Mouse (Mus musculus) cerebellum, adult 11 months (tissue): ENCODE measurements at regions not wholly inside any gene's neighbourhood (a gene's known extent, or its start where the extent isn't known, plus 50 kb on each side); places are given as distances from the start of the nearest gene placed in this dataset.

Source experiments
- DNase-seq: peaks from one replicate; pipeline ENCODE4 v3.0.0; 2022

DNA sequence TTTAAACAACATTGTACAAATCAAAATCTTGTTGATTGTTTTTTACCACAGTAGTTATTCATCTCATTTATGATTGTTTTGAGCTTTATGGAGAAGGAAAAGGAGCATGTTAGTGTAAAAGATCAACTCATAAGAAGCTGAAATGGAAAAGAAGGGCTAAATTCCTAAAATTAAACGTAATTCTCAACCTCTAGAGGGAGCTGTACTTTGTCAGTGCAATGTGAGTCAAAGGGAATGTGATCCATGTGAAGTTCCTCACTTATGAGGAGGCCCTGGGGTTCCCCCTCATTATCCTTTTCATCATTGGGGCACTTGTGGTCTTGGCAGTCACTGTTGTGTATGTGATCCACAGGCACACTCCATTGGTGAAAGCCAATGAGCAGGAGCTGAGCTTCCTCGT, 54.0 kb upstream of the Vmn2r7 start:
- no peak for DNase-seq

DNA sequence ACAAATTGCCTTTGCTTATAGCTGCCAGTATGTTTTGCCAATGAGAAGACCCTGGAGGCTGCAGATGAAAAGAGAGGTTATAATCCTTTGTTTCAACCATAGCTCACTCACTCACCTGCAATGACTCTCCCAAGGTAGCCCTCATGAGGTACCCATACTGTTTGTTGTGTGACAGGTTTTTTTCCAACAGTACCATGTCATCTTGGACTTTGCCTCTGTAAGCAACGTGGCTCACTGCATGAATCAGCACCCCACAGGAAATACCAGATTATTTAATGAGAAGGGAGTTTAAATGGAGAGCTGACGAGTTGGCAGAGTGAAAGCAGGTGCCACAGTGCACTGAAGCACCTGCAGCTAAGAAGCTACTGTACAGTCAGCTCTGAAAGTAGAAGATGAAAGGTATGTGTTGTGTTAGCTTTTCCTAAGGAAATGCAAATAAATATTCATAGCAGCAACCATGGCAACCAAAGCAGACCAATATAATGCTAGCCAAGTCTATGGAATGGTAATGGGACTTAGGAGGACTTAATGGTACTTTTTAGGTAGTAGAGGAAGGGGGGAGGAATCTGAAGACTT, 56.8 kb upstream of the Vmn2r7 start:
- no peak for DNase-seq

DNA sequence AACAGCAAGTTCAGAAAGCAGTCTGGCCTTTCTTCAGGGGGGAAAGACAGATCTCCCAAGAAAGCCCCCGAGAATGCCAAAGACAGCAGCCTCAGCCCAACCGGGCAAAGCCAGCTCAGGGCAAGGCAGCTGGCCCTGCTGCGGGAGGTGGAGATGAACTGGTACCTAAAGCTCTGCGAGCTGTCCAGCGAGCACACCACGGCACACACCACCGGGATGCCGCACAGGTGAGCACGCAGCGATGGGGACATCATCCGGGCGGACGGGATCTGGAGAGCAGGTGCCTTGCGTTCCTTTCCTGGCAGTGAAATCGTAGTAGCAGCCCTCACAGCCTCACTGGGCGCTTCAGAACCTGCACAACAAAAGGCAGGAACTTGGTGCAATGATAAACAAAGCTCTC, 104.7 kb upstream of the Vmn2r7 start:
- DNase-seq = peak; percentile 2

DNA sequence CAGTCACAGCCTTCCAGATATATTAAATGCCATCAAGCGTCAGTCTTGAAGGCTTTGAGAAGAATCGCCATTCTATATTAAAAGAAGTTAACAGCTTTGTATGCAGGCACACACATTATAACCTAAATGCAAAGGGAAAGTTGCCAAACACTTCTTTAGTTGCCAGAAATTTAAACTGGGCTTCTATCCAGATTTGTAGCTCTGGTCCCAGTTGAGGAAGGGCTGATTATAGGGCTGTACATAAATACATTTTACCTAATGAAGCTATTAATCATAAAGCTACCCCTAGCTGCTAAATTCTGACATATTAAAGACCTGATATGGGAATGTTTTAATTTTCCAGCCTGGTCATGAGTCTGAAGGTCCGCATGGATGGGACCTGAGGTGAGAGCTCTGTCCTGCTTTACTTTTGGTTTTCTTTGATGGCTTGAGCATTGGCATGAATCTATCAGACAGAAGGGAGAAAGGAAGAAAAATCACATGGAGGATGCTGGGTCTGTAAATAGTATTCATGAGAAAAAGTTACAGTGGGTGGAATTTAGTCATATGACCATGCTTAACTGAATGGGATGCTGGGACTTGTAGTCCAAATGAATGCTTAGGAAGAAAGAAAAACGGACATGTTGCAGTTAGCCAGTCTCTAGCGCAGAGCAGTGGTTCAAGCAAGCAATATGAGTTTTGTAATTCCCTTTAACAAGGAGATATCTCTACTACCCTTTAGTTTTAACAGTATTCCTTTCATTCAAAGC, 120.3 kb upstream of the Vmn2r7 start:
- DNase-seq = no peak

DNA sequence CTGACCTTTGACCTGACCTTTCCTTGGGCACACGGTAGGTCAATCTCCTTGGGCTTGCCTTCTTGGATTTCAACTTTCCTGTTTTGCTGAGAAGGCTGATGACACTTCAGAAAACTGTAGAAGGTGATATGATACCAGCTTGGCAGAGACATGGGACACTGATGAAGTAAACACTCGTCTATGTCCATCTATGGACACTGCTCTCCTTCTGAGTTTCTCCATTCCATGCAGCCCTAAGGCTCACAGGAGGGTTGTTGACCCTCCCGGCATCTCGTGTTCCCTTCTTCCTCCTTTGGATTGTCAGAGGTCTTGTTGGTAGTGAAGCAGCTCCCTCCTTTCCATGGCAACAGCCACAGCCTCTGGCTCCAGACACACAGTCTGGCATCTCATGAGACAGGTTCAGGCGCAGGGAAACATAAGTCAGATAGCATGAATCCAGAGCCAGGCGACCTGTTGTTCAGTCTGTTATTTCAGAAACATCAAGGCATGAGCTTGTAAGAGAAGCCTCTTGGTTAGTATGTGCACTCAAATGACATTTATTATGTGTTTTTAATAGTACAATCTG, 120.9 kb upstream of the Vmn2r7 start:
- DNase-seq = no peak

DNA sequence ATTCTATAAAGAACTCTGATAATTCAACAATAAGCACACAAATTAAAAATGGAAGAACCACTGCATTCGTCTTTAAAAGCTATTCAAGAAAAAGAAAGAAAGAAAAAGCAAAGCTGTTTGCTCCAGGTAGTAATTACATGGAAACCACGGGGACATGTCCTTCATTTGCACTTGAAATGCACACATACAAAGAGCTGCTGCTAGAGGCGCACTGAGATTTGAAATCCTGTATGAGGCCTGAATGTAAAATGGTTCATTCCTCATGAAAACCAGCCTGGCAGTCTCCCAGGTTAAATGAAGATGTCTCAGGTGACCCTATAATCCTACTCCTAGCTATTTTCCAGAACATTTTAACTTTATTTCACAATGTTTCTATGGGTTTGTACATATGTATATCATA, 123.7 kb upstream of the Vmn2r7 start:
- DNase-seq = no peak

DNA sequence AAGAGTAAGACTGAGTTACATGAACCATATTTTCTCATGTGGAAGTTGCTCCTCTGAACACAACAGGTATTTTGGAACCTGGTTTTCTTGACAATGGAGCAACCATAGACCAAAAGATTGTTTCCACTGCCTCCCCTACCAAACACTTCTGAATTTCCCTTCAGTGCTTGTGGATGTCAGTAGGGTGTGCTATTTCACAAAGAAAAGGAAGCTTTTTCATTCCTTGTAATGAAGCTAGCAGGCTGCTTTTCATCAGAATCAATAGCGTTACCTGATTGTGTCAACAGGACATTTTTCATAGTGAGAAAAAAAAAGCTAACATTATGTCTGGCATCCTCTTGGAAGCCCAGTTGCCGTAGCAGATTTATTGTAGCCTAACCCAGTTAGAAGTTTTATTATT, 124.8 kb upstream of the Kcnab1 start:
- DNase-seq = no peak

DNA sequence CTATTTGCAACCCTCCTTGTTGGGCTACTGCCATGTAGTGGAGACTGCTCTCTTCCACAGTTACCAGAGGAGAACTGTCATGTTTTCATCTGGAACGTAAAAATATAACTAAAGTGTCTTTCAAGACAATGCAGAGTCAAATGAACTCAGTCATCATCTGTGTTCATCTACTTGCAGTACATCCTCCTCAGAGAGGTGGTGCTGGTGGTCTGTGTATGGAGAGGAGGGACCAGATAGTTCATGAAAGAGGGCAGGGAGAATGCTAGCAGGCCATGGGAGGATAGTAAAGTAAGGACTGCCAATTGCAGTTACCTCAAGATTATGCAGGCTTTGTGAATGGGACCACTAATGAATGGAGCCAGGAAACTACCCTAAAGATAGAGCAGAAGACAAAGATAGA, 121.5 kb upstream of the Kcnab1 start:
- DNase-seq = peak; percentile 22

DNA sequence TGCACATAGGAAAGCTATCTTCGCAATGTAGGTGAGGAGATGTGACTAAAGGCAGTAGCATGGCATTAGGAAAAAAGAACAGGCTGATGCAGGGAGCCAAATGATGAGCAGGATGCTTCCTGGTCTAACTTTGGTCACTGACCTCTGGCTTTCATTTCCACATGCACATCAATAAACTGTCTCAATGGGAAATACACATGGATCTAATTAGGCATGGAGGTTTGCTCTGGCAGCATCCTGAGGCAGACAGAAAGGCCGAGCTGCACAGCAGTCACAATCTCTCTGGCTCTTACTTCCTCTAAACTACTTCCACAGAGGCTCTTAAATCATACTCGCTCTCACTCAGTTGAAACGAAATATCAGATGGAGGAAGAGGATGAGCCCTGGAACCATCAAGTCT, 112.7 kb upstream of the Kcnab1 start:
- DNase-seq = no peak

DNA sequence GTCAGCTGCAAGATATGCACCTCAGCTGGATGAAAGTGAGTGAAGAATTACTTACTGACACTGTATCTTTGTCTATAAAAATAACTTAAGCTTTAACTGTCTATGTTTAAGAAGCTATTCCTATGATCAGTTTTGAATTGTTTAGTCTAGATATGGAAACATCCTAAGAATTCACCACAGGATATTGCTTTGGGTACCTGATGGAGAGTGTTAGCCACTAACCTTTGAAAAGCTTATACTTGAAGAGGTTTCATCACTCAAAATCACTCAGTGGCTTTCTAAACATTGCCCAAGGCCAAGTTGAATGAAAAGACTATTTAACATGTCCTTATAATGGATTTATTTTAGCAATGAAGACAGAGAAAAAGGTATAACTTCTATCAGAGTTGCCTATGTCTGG, 111.6 kb upstream of the Kcnab1 start:
- DNase-seq = no peak

DNA sequence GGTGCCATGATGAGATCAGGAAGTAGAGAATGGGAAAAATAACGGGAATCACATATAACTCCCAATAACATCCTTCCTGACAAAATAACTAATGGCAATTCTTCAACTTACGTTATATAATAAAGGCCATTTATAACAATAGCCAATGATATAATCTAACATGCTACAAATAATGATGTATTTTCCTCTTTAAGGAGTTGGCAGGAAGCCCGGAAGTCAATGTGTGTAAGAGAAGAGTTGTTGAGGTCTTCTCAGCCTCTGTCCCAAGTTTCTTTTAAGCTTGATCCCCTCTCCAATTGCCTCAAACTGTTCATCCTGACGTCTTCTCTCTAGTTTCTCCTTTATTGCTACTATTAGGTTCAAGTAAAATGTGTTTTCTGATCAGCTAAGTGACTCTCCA, 108.1 kb upstream of the Kcnab1 start:
- DNase-seq = no peak

DNA sequence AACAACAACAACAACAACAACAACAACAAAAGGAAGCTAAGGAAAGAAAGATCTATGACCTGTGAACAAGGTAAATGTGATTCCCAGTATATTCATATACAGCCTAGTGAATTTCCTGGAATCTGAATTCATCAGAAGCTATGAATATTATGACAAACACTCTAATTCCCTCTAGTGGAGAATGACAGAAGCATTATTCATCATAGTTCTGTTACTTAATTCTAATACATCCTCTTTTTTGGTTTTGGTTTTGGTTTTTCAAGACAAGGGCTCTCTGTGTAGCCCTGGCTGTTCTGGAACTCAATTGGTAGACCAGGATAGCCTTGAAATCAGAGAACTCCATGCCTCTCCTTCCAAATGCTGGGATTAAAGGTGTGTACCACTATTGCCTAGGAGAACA, 106.6 kb upstream of the Kcnab1 start:
- DNase-seq = no peak

DNA sequence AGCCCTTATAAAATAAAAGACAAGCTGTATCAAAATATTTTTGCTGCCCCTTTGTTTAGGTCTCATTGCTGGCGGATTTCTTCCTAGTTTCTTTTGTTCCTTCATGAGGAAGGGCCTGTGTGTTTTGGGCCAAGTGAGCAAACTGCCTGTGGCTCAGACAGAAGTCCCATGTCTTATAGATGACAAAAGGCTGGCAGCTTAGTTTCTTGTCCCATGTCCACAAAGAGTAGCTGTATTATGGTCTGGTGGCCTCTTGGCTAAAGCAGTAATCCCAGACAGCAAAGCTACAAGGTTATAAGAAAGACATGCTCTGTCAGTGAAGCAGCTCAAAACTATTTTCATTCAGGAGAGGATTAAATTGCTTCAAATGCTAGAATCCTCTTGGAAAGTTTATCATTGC, 103.1 kb upstream of the Kcnab1 start:
- DNase-seq = no peak

DNA sequence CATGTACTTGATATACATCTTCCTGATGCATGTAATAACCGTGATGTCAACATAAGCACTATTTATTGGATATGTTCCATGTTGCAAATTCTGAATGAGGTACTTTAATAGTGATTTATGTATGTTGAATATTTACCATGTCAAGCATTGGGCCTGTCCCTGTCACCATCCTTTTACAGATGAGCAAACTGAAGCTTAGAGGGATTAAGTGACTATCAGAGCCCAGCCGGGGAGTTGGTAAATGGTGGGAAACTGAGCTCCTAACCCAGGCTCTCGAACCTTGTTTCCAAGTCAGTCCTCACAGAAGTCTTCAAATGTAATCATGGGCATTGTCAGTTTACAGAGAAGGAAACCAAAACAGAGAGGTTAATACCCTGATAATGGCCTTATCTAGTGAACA, 102.6 kb upstream of the Kcnab1 start:
- no peak for DNase-seq

DNA sequence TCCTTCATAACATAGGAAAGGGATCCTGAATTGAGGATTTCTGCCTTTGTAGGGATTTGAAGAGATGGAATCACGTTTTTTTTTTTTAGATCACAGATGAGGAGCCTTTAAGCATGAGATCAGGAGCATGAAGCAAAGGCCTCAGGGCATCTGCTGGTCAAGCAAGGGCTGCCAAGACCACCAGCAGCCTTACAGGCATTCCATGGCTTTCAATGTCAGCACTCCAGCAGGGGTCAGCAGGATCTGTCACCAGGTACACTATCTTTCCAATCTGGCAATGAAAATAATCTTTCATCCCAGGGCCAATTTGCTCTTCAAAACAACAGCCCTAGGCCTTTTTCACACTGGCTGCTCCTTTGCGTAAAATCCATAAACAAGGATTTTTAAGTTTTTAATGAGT, 85.3 kb upstream of the Kcnab1 start:
- DNase-seq = peak; percentile 30

DNA sequence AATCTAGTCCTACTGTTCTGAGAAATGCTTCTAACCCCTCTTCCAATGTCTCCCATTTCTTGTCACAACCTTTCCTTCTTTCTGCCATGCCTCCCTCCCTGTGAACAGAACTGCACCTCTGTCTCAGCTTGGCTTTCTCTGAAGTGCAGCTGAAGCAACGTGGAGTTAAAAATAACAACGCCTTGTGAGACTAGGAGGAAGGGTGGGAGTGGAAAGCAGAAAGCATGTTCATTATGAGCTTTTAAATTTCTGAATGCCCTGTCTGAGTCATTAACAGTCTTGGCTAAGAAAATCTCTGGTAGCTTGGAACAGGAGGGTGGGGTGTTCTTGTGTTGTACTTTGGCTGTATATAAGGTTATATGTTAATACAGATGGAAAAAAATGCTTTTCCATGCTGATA, 71.6 kb upstream of the Kcnab1 start:
- DNase-seq = no peak

DNA sequence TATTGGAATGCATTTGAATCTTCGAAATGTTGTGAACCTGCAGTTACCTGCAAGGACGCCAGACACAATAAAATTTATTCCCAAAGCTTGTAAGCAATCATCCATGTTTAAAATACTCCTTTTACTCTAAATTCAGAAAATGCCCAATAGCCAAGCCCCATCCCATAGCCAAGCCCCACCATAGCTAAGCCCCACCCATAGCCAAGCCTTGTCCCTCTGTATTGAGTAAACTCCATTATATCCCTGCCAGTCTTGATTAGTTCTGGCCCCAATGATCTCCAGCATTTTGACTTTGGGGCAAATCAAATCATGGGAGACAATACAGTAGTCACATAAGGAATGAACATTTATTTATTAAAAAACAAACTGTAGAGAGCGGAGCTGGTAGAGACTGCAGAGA, 61.3 kb upstream of the Kcnab1 start:
- DNase-seq = no peak

DNA sequence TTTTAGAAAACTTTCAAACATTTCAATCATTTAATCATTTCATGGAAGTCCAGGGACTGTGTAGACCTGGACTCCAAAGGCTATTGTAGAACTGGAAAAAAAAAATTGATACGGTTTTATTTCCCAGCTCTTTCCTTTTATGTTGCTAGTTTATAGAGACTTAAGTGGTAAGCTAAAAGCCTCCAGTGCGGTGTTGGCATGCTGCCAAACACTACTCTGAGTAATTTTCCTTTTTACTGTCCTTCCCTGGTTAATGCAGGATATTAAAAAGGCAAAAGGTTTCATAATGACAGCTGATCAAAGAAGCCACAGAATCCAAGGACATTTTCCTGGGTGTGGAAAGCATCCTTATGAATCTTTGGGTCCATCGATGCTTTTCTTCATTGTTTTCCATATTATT, 53.8 kb upstream of the Kcnab1 start:
- no peak for DNase-seq
